Mouse (Mus musculus) ES-E14 (cell line): ENCODE data around the gene Hrg. TPM values are rescaled to one million over a fixed set of nuclear protein-coding genes. Genes with fewer than 3 reads are reported as not detected.

Experiments
- DNase-seq: peaks from one replicate; pipeline ENCODE4 v3.0.0-alpha.2; 2013; ENCODE audit warnings: low read depth, low spot score
- H3K27ac ChIP-seq: 2 replicates; pipeline ENCODE4 v1.5.1; 2012; ENCODE audit warnings: low read depth, mild to moderate bottlenecking, low read length, moderate library complexity, mixed read lengths; ENCODE audit not compliant: poor library complexity, insufficient read depth, severe bottlenecking
- H3K36me3 ChIP-seq: 2 replicates; pipeline ENCODE4 v1.6.1; 2012; ENCODE audit warnings: mild to moderate bottlenecking, low read length, moderate library complexity, mixed read lengths; ENCODE audit not compliant: control insufficient read depth, poor library complexity, insufficient read depth, severe bottlenecking
- H3K4me1 ChIP-seq, 2 experiments: fragments of 150-350 bp in 1 of 2; sonication (generic) in 1 of 2; 2 replicates each; pipeline ENCODE4 v1.6.1; 2012; ENCODE audit warnings: low read length in 2 of 2, mild to moderate bottlenecking in 1 of 2, mixed read lengths in 1 of 2; ENCODE audit not compliant: control insufficient read depth in 2 of 2, insufficient read depth in 2 of 2, poor library complexity in 1 of 2
- H3K4me3 ChIP-seq, 2 experiments: fragments of 150-350 bp in 1 of 2; sonication (generic) in 1 of 2; 2 replicates each; pipeline ENCODE4 v1.5.1; 2012; ENCODE audit warnings: low read length in 2 of 2, low read depth in 1 of 2, mild to moderate bottlenecking in 1 of 2, mixed read lengths in 1 of 2; ENCODE audit not compliant: insufficient read depth in 1 of 2, poor library complexity in 1 of 2, severe bottlenecking in 1 of 2
- H3K9ac ChIP-seq: 2 replicates; pipeline ENCODE4 v1.6.1; 2012; ENCODE audit warnings: low read depth, mild to moderate bottlenecking, low read length, mixed read lengths; ENCODE audit not compliant: poor library complexity, insufficient read depth, severe bottlenecking
- H3K9me3 ChIP-seq: fragments of 150-350 bp; sonication (generic); 2 replicates; pipeline ENCODE4 v1.6.1; 2012; ENCODE audit warnings: low read depth, mild to moderate bottlenecking, low read length; ENCODE audit not compliant: control insufficient read depth, insufficient read depth
- CHD2 ChIP-seq: IDR thresholded peaks from 2 replicates; pipeline ENCODE4 v1.6.1; 2014; ENCODE audit warnings: mild to moderate bottlenecking, low read depth, low read length, inconsistent platforms
- HCFC1 ChIP-seq: IDR thresholded peaks from 2 replicates; pipeline ENCODE4 v1.6.1; 2012; ENCODE audit warnings: low read length, inconsistent platforms, borderline replicate concordance; ENCODE audit not compliant: insufficient read depth
- MAFK ChIP-seq: IDR thresholded peaks from 2 replicates; pipeline ENCODE4 v1.6.1; 2014; ENCODE audit warnings: mild to moderate bottlenecking, low read depth, low read length, inconsistent platforms; ENCODE audit not compliant: insufficient read depth
- ZC3H11A ChIP-seq: IDR thresholded peaks from 2 replicates; pipeline ENCODE4 v1.6.1; 2012; ENCODE audit warnings: low read depth, mild to moderate bottlenecking, inconsistent platforms, low read length, borderline replicate concordance
- ZNF384 ChIP-seq: IDR thresholded peaks from 2 replicates; pipeline ENCODE4 v1.6.1; 2012; ENCODE audit warnings: low read depth, low read length, inconsistent platforms
- in situ Hi-C, 2 experiments: fragments of 600-800 bp; cut with MboI; formaldehyde crosslinking; loops; one replicate each; pipeline ENCODE4 v1.15.1; 2025; ENCODE audit warnings: low sequenced_read_pairs in 2 of 2, inconsistent platforms in 1 of 2; ENCODE audit not compliant: unreplicated experiment in 2 of 2
- total RNA-seq: library from RNA; depleted of rRNA; stranded (reverse); fragments of 300-350 nt; gene quantifications from 2 replicates; pipeline ENCODE4 v1.2.3, GENCODE M21; 2012; rRNA removed

Gene Hrg
- total RNA-seq, result not detected in 2 replicates

DNA sequence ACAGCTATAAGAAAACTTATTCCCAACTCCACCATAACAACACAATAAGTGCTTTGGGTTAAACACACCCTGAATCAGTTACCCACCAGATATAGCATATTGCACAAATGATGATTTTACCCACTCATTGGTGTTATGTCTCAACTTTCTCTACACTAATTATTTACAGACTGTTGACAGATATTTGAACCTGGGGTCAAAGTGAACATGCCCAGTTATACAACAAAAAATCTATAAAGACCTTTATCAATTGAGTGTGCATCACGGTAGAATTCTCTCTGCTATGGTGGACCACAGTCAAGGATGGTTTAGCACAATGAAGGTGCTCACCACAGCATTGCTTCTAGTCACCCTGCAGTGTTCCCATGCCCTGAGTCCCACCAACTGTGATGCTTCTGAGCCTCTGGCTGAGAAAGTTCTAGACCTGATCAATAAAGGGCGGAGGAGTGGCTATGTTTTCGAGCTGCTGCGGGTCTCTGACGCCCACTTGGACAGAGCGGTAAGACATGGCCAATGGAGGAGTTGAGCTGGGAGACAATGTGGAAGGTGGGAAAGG, at the start of gene Hrg:
Gene Hrg, plus strand, starts transcription at position 233 of the 556 bp plus-strand sequence.
- no peak for DNase-seq
- no peak within 1 kb of the TSS for H3K27ac ChIP-seq
- TF ChIP-seq CHD2 (no peak), HCFC1 (no peak), ZNF384 (no peak), ZC3H11A (no peak)
- no peak within 1 kb of the TSS for H3K9ac ChIP-seq
- no peaks in the 10 kb centered on the region for H3K36me3 ChIP-seq
- H3K4me1 ChIP-seq, result peaks cover 0 to 2% of the 10 kb centered on the region in 2 experiments; a peak in 2 of 4 replicates
- in situ Hi-C loops, result no loop called here
- H3K9me3 ChIP-seq, result no peaks in the 10 kb centered on the region
- H3K4me3 ChIP-seq, result no peak within 1 kb of the TSS

- Histone ChIP-seq H3K36me3 (no peaks in the 10 kb centered on the region), H3K4me3 (no peak overlapping the region), H3K27ac (no peak overlapping the region), H3K9me3 (no peaks in the 10 kb centered on the region), H3K9ac (no peak overlapping the region), H3K4me1 (peaks cover 0 to 4% of the 10 kb centered on the region in 2 experiments; a peak in 1 of 4 replicates)
- in situ Hi-C loops, result no loop called here
- TF ChIP-seq HCFC1, result no peak
- DNase-seq, result no peak
Observed at GRCm38 (mm10) chr16:22901326-22901725, 49.5 kb upstream of the Hrg start.

DNA sequence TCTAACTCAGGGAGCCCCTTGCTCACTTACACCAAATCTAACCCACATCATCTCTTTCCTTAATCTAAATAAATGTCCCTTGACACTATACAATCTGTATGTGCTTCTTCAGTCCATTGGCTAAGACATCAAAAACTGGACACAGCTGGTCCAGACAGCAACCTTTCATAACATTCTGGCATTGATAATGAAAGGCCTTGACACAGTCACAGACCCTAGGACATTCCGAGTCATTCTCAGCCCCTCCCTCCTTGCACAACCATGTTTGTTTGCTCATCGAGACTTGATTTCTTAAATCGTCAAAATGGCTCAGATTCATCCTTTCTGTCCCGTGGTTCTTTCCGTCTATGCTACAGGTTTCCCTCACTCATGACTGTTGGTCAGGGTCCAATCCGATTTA, 41.6 kb upstream of the Hrg start:
- DNase-seq, result no peak
- no peak for TF ChIP-seq MAFK
- TF ChIP-seq ZNF384, result no peak
- no peak for TF ChIP-seq CHD2
- TF ChIP-seq ZC3H11A, result no peak
- no peak for TF ChIP-seq HCFC1
- H3K27ac ChIP-seq, result no peak overlapping the region

GRCm38 (mm10) chr16:22911986-22912385, 38.9 kb upstream of the Hrg start:
- TF ChIP-seq CHD2 (no peak), ZNF384 (no peak), ZC3H11A (no peak), MAFK (no peak)
- in situ Hi-C loops, result no loop called here
- H3K4me1 ChIP-seq, result no peaks in the 10 kb centered on the region
- no peak for DNase-seq
- H3K4me3 ChIP-seq, result no peak overlapping the region
- H3K27ac ChIP-seq, result no peak overlapping the region
- H3K9ac ChIP-seq, result no peak overlapping the region
- H3K9me3 ChIP-seq, result no peaks in the 10 kb centered on the region
- no peaks in the 10 kb centered on the region for H3K36me3 ChIP-seq

More for the DNA sequence above, 41.6 kb upstream of the Hrg start:
- no peak overlapping the region for H3K4me3 ChIP-seq
- H3K9me3 ChIP-seq, result no peaks in the 10 kb centered on the region
- no peak overlapping the region for H3K9ac ChIP-seq
- in situ Hi-C loops, result no loop called here
- H3K4me1 ChIP-seq, result peaks cover 0 to 2% of the 10 kb centered on the region in 2 experiments; a peak in 1 of 4 replicates
- H3K36me3 ChIP-seq, result no peaks in the 10 kb centered on the region

- H3K4me1 ChIP-seq, result no peaks in the 10 kb centered on the region
- TF ChIP-seq CHD2 (no peak), ZC3H11A (no peak), ZNF384 (no peak), MAFK (no peak), HCFC1 (no peak)
- in situ Hi-C loops, result no loop called here
Observed at GRCm38 (mm10) chr16:22912886-22913285, 38.0 kb upstream of the Hrg start.

More at GRCm38 (mm10) chr16:22912886-22913285, 38.0 kb upstream of the Hrg start:
- H3K9me3 ChIP-seq, result no peaks in the 10 kb centered on the region
- no peaks in the 10 kb centered on the region for H3K36me3 ChIP-seq
- DNase-seq, result no peak
- no peak overlapping the region for H3K4me3 ChIP-seq
- H3K27ac ChIP-seq, result no peak overlapping the region
- no peak overlapping the region for H3K9ac ChIP-seq
